Mouse (Mus musculus): Measurements from ENCODE around the gene Phc2. TPM values are rescaled to one million over a fixed set of nuclear protein-coding genes. Genes with fewer than 3 reads are reported as not detected.

Gene Phc2
- polyA plus RNA-seq, 1 experiment, result 205 TPM

- no peak overlapping the region for H3ac ChIP-seq (ENCODE audit: control insufficient read depth, insufficient read length, low read depth)
- no peaks in the 10 kb centered on the region for H3K27me3 ChIP-seq (ENCODE audit: control insufficient read depth, insufficient read depth, insufficient read length)
- no peak overlapping the region for H3K4me3 ChIP-seq (ENCODE audit: insufficient read depth, poor library complexity, severe bottlenecking)
- H3K79me3 ChIP-seq (ENCODE audit: low read depth), result no peaks in the 10 kb centered on the region
- no peaks in the 10 kb centered on the region for H3K79me2 ChIP-seq (ENCODE audit: control insufficient read depth, insufficient read depth)
- no peaks in the 10 kb centered on the region for H3K36me3 ChIP-seq (ENCODE audit: control insufficient read depth, insufficient read depth)
- TF ChIP-seq FOSL1 (IDR thresholded peaks at IDR 0.05; ENCODE audit: insufficient read depth, low read length, poor library complexity, severe bottlenecking) (no peak), MAX (IDR thresholded peaks at IDR 0.05) (no peak), MYOG (IDR thresholded peaks at IDR 0.05; ENCODE audit: control insufficient read depth, extremely low read depth, insufficient read length) (no peak), CEBPB (IDR thresholded peaks at IDR 0.05; ENCODE audit: low read depth) (no peak), USF1 (IDR thresholded peaks at IDR 0.05; ENCODE audit: low read depth) (no peak), MYOD1 (IDR thresholded peaks at IDR 0.05; ENCODE audit: control insufficient read depth, insufficient read length, low read depth) (no peak), CTCF (IDR thresholded peaks at IDR 0.05; ENCODE audit: control insufficient read depth, insufficient read depth, insufficient read length) (no peak)
Measured at GRCm38 (mm10) chr4:128683706-128684105, 29.2 kb downstream of the Phc2 start.

GRCm38 (mm10) chr4:128684108-128684507 is 29.6 kb downstream of the Phc2 start:
- Histone ChIP-seq H3K79me3 (ENCODE audit: low read depth) (no peaks in the 10 kb centered on the region), H3ac (ENCODE audit: control insufficient read depth, insufficient read length, low read depth) (no peak overlapping the region), H3K79me2 (ENCODE audit: control insufficient read depth, insufficient read depth) (no peaks in the 10 kb centered on the region), H3K4me3 (ENCODE audit: insufficient read depth, poor library complexity, severe bottlenecking) (no peak overlapping the region), H3K27me3 (ENCODE audit: control insufficient read depth, insufficient read depth, insufficient read length) (no peaks in the 10 kb centered on the region), H3K36me3 (ENCODE audit: control insufficient read depth, insufficient read depth) (no peaks in the 10 kb centered on the region)
- no peak for TF ChIP-seq CTCF (IDR thresholded peaks at IDR 0.05; ENCODE audit: control insufficient read depth, insufficient read depth, insufficient read length)
- TF ChIP-seq MYOG (IDR thresholded peaks at IDR 0.05; ENCODE audit: control insufficient read depth, extremely low read depth, insufficient read length), result no peak
- TF ChIP-seq MAX (IDR thresholded peaks at IDR 0.05), result no peak
- TF ChIP-seq USF1 (IDR thresholded peaks at IDR 0.05; ENCODE audit: low read depth), result no peak
- no peak for TF ChIP-seq CEBPB (IDR thresholded peaks at IDR 0.05; ENCODE audit: low read depth)
- TF ChIP-seq FOSL1 (IDR thresholded peaks at IDR 0.05; ENCODE audit: insufficient read depth, low read length, poor library complexity, severe bottlenecking), result no peak
- no peak for TF ChIP-seq MYOD1 (IDR thresholded peaks at IDR 0.05; ENCODE audit: control insufficient read depth, insufficient read length, low read depth)

- Histone ChIP-seq H3K79me2 (ENCODE audit: control insufficient read depth, insufficient read depth) (no peaks in the 10 kb centered on the region), H3ac (ENCODE audit: control insufficient read depth, insufficient read length, low read depth) (no peak overlapping the region), H3K36me3 (ENCODE audit: control insufficient read depth, insufficient read depth) (no peaks in the 10 kb centered on the region), H3K79me3 (ENCODE audit: low read depth) (no peaks in the 10 kb centered on the region), H3K4me3 (ENCODE audit: insufficient read depth, poor library complexity, severe bottlenecking) (no peak overlapping the region), H3K27me3 (ENCODE audit: control insufficient read depth, insufficient read depth, insufficient read length) (no peaks in the 10 kb centered on the region)
- TF ChIP-seq MAX (IDR thresholded peaks at IDR 0.05) (no peak), CTCF (IDR thresholded peaks at IDR 0.05; ENCODE audit: control insufficient read depth, insufficient read depth, insufficient read length) (no peak), FOSL1 (IDR thresholded peaks at IDR 0.05; ENCODE audit: insufficient read depth, low read length, poor library complexity, severe bottlenecking) (no peak), USF1 (IDR thresholded peaks at IDR 0.05; ENCODE audit: low read depth) (no peak), CEBPB (IDR thresholded peaks at IDR 0.05; ENCODE audit: low read depth) (no peak), MYOD1 (IDR thresholded peaks at IDR 0.05; ENCODE audit: control insufficient read depth, insufficient read length, low read depth) (no peak), MYOG (IDR thresholded peaks at IDR 0.05; ENCODE audit: control insufficient read depth, extremely low read depth, insufficient read length) (no peak)
Measured at GRCm38 (mm10) chr4:128688513-128688913, 34.0 kb downstream of the Phc2 start.

- no peak overlapping the region for H3K4me3 ChIP-seq (ENCODE audit: insufficient read depth, poor library complexity, severe bottlenecking)
- H3K79me2 ChIP-seq (ENCODE audit: control insufficient read depth, insufficient read depth), result no peaks in the 10 kb centered on the region
- H3ac ChIP-seq (ENCODE audit: control insufficient read depth, insufficient read length, low read depth), result no peak overlapping the region
- no peak for TF ChIP-seq CEBPB (IDR thresholded peaks at IDR 0.05; ENCODE audit: low read depth)
- no peak for TF ChIP-seq FOSL1 (IDR thresholded peaks at IDR 0.05; ENCODE audit: insufficient read depth, low read length, poor library complexity, severe bottlenecking)
- no peak for TF ChIP-seq USF1 (IDR thresholded peaks at IDR 0.05; ENCODE audit: low read depth)
- no peak for TF ChIP-seq MYOG (IDR thresholded peaks at IDR 0.05; ENCODE audit: control insufficient read depth, extremely low read depth, insufficient read length)
- no peak for TF ChIP-seq MAX (IDR thresholded peaks at IDR 0.05)
- no peak for TF ChIP-seq CTCF (IDR thresholded peaks at IDR 0.05; ENCODE audit: control insufficient read depth, insufficient read depth, insufficient read length)
- no peak for TF ChIP-seq MYOD1 (IDR thresholded peaks at IDR 0.05; ENCODE audit: control insufficient read depth, insufficient read length, low read depth)
- no peaks in the 10 kb centered on the region for H3K27me3 ChIP-seq (ENCODE audit: control insufficient read depth, insufficient read depth, insufficient read length)
- H3K79me3 ChIP-seq (ENCODE audit: low read depth), result no peaks in the 10 kb centered on the region
- no peaks in the 10 kb centered on the region for H3K36me3 ChIP-seq (ENCODE audit: control insufficient read depth, insufficient read depth)
Measured at GRCm38 (mm10) chr4:128688976-128689375, 34.5 kb downstream of the Phc2 start.

- Histone ChIP-seq H3K4me3 (ENCODE audit: insufficient read depth, poor library complexity, severe bottlenecking) (no peak overlapping the region), H3K27me3 (ENCODE audit: control insufficient read depth, insufficient read depth, insufficient read length) (no peaks in the 10 kb centered on the region), H3K79me2 (ENCODE audit: control insufficient read depth, insufficient read depth) (no peaks in the 10 kb centered on the region), H3ac (ENCODE audit: control insufficient read depth, insufficient read length, low read depth) (no peak overlapping the region), H3K36me3 (ENCODE audit: control insufficient read depth, insufficient read depth) (no peaks in the 10 kb centered on the region), H3K79me3 (ENCODE audit: low read depth) (no peaks in the 10 kb centered on the region)
- TF ChIP-seq FOSL1 (IDR thresholded peaks at IDR 0.05; ENCODE audit: insufficient read depth, low read length, poor library complexity, severe bottlenecking), result no peak
- TF ChIP-seq MYOG (IDR thresholded peaks at IDR 0.05; ENCODE audit: control insufficient read depth, extremely low read depth, insufficient read length), result no peak
- TF ChIP-seq USF1 (IDR thresholded peaks at IDR 0.05; ENCODE audit: low read depth), result no peak
- no peak for TF ChIP-seq MYOD1 (IDR thresholded peaks at IDR 0.05; ENCODE audit: control insufficient read depth, insufficient read length, low read depth)
- TF ChIP-seq CTCF (IDR thresholded peaks at IDR 0.05; ENCODE audit: control insufficient read depth, insufficient read depth, insufficient read length), result no peak
- TF ChIP-seq MAX (IDR thresholded peaks at IDR 0.05), result no peak
- TF ChIP-seq CEBPB (IDR thresholded peaks at IDR 0.05; ENCODE audit: low read depth), result no peak
Measured at GRCm38 (mm10) chr4:128689739-128690304, 35.3 kb downstream of the Phc2 start.

Data from C2C12 (cell line).